Mouse (Mus musculus): Measurements from ENCODE around the gene Dtwd1.
"Not testable (repeated sequence)": the region's sequence is repeated elsewhere in the genome, so short reads cannot be mapped to it uniquely, and the experiment has no call there.

Dtwd1 gene

GRCm38 (mm10) chr2:126151855-126152571 lies at the start of gene Dtwd1, which contains the start of gene Fam227b:
Dtwd1 (plus strand) TSS chr2:126152141.
Fam227b (minus strand) TSS chr2:126152004.
- peak; percentile 98 for DNase-seq (ENCODE audit: low read depth in 2 of 2, low spot score in 2 of 2)

GRCm38 (mm10) chr2:126147723-126148122 lies 4.2 kb upstream of the Dtwd1 start:
- DNase-seq (ENCODE audit: low read depth in 2 of 2, low spot score in 2 of 2), result no peak

- no peak for DNase-seq (ENCODE audit: low read depth in 2 of 2, low spot score in 2 of 2)
Measured at GRCm38 (mm10) chr2:126165277-126166018, 13.5 kb downstream of the Dtwd1 start.

- no peak for DNase-seq (ENCODE audit: low read depth in 2 of 2, low spot score in 2 of 2)
Measured at GRCm38 (mm10) chr2:126166335-126166734, 14.4 kb downstream of the Dtwd1 start.

GRCm38 (mm10) chr2:126166848-126167617 lies 15.1 kb downstream of the Dtwd1 start:
- no peak for DNase-seq (ENCODE audit: low read depth in 2 of 2, low spot score in 2 of 2)

GRCm38 (mm10) chr2:126171427-126171826 lies 19.5 kb downstream of the Dtwd1 start:
- no peak for DNase-seq (ENCODE audit: low read depth in 2 of 2, low spot score in 2 of 2)

GRCm38 (mm10) chr2:126191306-126191705 lies 39.4 kb downstream of the Dtwd1 start:
- no peak for DNase-seq (ENCODE audit: low read depth in 2 of 2, low spot score in 2 of 2)

GRCm38 (mm10) chr2:126192129-126192528 lies 40.2 kb downstream of the Dtwd1 start:
- no peak for DNase-seq (ENCODE audit: low read depth in 2 of 2, low spot score in 2 of 2)

- no peak for DNase-seq (ENCODE audit: low read depth in 2 of 2, low spot score in 2 of 2)
Measured at GRCm38 (mm10) chr2:126195631-126196356, 43.9 kb downstream of the Dtwd1 start.

- no peak for DNase-seq (ENCODE audit: low read depth in 2 of 2, low spot score in 2 of 2)
Measured at GRCm38 (mm10) chr2:126198971-126199370, 47.0 kb downstream of the Dtwd1 start.

- no peak for DNase-seq (ENCODE audit: low read depth in 2 of 2, low spot score in 2 of 2)
Measured at GRCm38 (mm10) chr2:126211011-126211680, 59.2 kb downstream of the Dtwd1 start.

GRCm38 (mm10) chr2:126214800-126215199 lies 62.9 kb downstream of the Dtwd1 start, which contains the start of gene Gm17555:
Gm17555 (plus strand) TSS chr2:126215100.
- not testable (repeated sequence) for DNase-seq (ENCODE audit: low read depth in 2 of 2, low spot score in 2 of 2)

All from CD8-positive naive resting alpha-beta T cell, adult 2 months (primary cell).